Mouse (Mus musculus) midbrain, embryonic 14.5 days (tissue): ENCODE measurements around the gene Vsx1. TPM values are rescaled to one million over a fixed set of nuclear protein-coding genes. Genes with fewer than 3 reads are reported as not detected.

Experiments
- ATAC-seq: fragments of 200-750 bp; cut with Nextera tagmentation; 2 replicates; pipeline ENCODE4 v1.8.0; 2017; ENCODE audit warnings: moderate number of reproducible peaks, moderate library complexity; ENCODE audit not compliant: low FRiP score, low TSS enrichment
- DNase-seq: peaks from one replicate; pipeline ENCODE4 v3.0.0-alpha.2; 2015
- H3K27ac ChIP-seq: fragments of 300-500 bp; sonication (generic); replicated peaks from 2 replicates; pipeline ENCODE4 v1.5.1; 2014; ENCODE audit warnings: mild to moderate bottlenecking, low read depth, low read length, moderate library complexity
- H3K27me3 ChIP-seq: fragments of 300-500 bp; sonication (generic); 2 replicates; pipeline ENCODE4 v1.6.1; 2014; ENCODE audit warnings: low read length, control low read depth, mixed read lengths; ENCODE audit not compliant: control insufficient read depth, insufficient read depth
- H3K36me3 ChIP-seq: fragments of 300-500 bp; sonication (generic); 2 replicates; pipeline ENCODE4 v1.6.1; 2014; ENCODE audit warnings: low read length, control low read depth; ENCODE audit not compliant: control insufficient read depth, insufficient read depth
- H3K4me1 ChIP-seq: fragments of 300-500 bp; sonication (generic); 2 replicates; pipeline ENCODE4 v1.6.1; 2014; ENCODE audit warnings: mild to moderate bottlenecking, antibody characterized with exemption, low read length, control low read depth; ENCODE audit not compliant: control insufficient read depth, insufficient read depth
- H3K4me2 ChIP-seq: fragments of 300-500 bp; sonication (generic); 2 replicates; pipeline ENCODE4 v1.6.1; 2014; ENCODE audit warnings: mild to moderate bottlenecking, low read length, moderate library complexity
- H3K4me3 ChIP-seq: fragments of 300-500 bp; sonication (generic); replicated peaks from 2 replicates; pipeline ENCODE4 v1.5.1; 2014; ENCODE audit warnings: low read depth, low read length
- H3K9ac ChIP-seq: fragments of 300-500 bp; sonication (generic); replicated peaks from 2 replicates; pipeline ENCODE4 v1.6.1; 2014; ENCODE audit warnings: mild to moderate bottlenecking, low read length, moderate library complexity
- H3K9me3 ChIP-seq: fragments of 300-500 bp; sonication (generic); 2 replicates; pipeline ENCODE4 v1.6.1; 2016; ENCODE audit warnings: low read length, control low read depth, mixed read lengths; ENCODE audit not compliant: control insufficient read depth
- WGBS: fragments of 180-500 bp; shearing (Covaris S2); extraction: QIAGEN DNeasy Blood & Tissue Kit; methylation state at CpG from one replicate; pipeline ENCODE4 v1.1.7; 2014; 5-methylcytosine and 5-hydroxymethylcytosine counted together
- polyA plus RNA-seq: library from polyadenylated mRNA; unstranded; fragments of >200 nt; fragmentation: Nextera tagmentation; extraction: Ambion mirVana; gene quantifications from 2 replicates; pipeline ENCODE4 v1.2.1, GENCODE M21; 2014

Gene Vsx1
- polyA plus RNA-seq, 1 experiment from 2014 or later, result not detected

DNA sequence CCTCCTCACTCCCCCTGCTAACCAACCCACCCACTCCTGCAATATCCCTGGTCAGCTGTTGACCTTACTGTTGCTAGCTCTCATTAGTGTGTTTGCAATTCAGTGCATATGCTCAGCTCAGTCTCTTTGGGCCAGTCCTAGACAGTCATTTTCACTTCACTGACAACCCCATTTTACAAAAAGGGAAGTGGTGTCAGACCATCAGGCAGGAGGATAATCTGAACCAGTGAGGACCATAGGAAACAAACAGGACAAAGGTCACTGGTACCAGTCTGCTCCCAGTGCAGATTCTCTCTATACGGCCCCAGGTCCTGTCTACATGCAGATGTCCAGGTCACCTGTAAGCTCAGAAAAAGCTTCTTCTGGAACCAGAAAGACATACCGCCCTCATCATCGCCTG lies 33.0 kb downstream of the Vsx1 start:
- DNase-seq, result no peak
- no peak overlapping the region for H3K4me3 ChIP-seq
- 0 out of 2 replicates have a peak overlapping the region, but pooled peaks have one; percentile 23 for H3K27ac ChIP-seq
- H3K36me3 ChIP-seq, result no peaks in the 10 kb centered on the region
- no peaks in the 10 kb centered on the region for H3K27me3 ChIP-seq
- peaks cover 8% of the 10 kb centered on the region; the same call in 1 of the 2 replicates for H3K4me1 ChIP-seq
- H3K4me2 ChIP-seq, result no peak overlapping the region
- 95% methylated on average over 3 of the region's 3 CpGs for WGBS
- no peak overlapping the region for H3K9ac ChIP-seq
- ATAC-seq, result no peak
- no peaks in the 10 kb centered on the region for H3K9me3 ChIP-seq

DNA sequence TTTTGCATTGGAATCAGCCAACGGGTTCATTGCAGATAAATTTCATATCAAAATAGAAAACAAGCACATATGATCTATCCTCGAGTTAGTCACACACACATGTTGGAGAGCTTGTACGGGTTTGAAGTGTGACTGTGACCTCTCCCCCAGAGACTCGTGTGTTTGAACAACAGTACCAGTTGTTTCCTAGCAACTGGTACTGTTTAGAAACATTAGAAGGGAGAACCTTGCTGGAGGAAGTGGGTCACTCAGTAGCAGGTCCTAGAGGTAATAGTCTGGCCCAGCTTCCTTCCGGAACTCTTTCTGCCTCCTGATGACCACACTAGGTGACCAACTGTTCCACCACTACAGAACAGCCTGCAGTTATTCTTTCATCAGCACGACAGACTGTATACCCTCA lies 33.9 kb downstream of the Vsx1 start:
- DNase-seq, result no peak
- Histone ChIP-seq H3K4me1 (peaks cover 16% of the 10 kb centered on the region), H3K27ac (no peak overlapping the region), H3K4me3 (no peak overlapping the region), H3K36me3 (no peaks in the 10 kb centered on the region), H3K9ac (no peak overlapping the region), H3K27me3 (no peaks in the 10 kb centered on the region), H3K9me3 (no peaks in the 10 kb centered on the region), H3K4me2 (no peak overlapping the region)
- no peak for ATAC-seq
- WGBS, result 89% methylated on average over 6 of the region's 6 CpGs

DNA sequence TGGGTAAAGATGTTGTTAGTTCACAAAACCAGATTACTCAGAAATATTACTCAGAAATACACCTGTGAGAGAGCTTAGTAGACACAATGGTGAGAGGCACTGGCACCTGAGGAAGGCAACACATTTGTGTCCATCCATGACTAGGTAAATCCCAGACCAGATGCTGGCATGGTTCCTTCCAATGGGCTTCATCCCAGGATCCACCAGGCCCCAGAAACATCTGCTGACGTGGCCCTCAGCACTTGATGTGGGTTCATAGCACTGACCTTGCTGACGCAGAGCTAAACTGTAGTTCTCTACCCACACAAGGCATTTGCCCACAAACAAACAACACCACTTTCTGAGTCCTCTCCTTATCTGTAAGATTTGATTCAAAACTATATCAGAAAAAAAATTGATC lies 34.3 kb downstream of the Vsx1 start:
- no peaks in the 10 kb centered on the region for H3K27me3 ChIP-seq
- no peak overlapping the region for H3K9ac ChIP-seq
- DNase-seq (no peak), ATAC-seq (no peak)
- peaks cover 21% of the 10 kb centered on the region for H3K4me1 ChIP-seq
- no peaks in the 10 kb centered on the region for H3K36me3 ChIP-seq
- H3K4me3 ChIP-seq, result no peak overlapping the region
- H3K27ac ChIP-seq, result no peak overlapping the region
- WGBS, result 92% methylated on average over 2 of the region's 2 CpGs
- no peak overlapping the region for H3K4me2 ChIP-seq
- no peaks in the 10 kb centered on the region for H3K9me3 ChIP-seq

DNA sequence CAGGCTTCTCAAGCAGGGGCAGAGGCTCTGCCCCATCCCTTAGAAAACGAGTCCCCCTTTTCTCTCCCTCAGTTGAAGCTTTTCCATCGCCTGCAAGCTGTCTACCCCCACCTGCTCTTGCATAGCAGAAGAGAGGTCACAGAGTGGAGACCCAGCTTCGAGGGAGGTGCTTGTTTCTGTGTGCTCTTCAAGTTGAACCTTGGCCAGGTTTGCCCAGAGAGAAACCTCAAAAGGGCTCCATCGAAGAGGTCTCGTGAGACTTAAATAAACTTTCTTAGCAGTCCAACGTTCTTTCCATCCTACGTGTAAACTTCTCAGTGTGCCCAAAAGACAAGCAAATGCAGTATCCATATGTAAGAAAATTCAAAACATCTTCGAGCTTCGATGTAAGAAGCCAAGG lies 37.8 kb downstream of the Vsx1 start:
- no peak overlapping the region for H3K9ac ChIP-seq
- WGBS, result 71% methylated on average over 9 of the region's 9 CpGs
- H3K27ac ChIP-seq, result peak overlapping the region; percentile 26; the same call in 1 of the 2 replicates
- ATAC-seq (no peak), DNase-seq (no peak)
- H3K4me1 ChIP-seq, result peaks cover 21% of the 10 kb centered on the region
- no peak overlapping the region for H3K4me2 ChIP-seq
- no peak overlapping the region for H3K4me3 ChIP-seq
- H3K36me3 ChIP-seq, result no peaks in the 10 kb centered on the region
- H3K9me3 ChIP-seq, result no peaks in the 10 kb centered on the region
- no peaks in the 10 kb centered on the region for H3K27me3 ChIP-seq

DNA sequence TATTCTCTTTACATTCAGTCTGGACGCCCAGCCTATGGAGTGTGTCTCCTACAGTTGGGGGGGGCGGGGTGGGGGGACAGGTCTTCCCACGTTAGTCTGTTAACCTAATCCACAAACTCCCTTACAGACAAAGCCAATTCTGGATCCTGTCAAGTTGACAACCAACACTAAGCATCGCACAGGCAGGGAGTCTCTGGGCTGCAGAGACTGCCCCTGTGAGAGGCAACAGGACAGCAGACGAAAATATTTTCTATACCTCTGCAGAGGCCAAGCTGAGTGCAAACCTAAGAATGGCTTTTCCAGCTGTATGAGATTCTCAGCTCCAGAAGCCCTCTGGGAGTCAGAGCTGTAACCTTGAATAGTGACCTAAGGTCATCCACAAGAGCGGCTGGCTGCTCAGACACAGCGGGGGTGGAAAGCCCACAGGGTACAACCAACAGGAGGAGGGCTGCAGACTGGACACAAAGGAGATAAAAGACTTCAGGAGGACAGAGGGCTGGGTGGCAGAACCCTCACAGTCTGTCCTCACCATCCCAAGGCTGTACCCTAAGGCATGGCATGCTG lies 38.6 kb downstream of the Vsx1 start:
- DNase-seq (no peak), ATAC-seq (peak; percentile 21; the same call in 1 of the 2 replicates)
- Histone ChIP-seq H3K4me1 (peaks cover 20% of the 10 kb centered on the region), H3K9ac (no peak overlapping the region), H3K4me2 (no peak overlapping the region), H3K27me3 (no peaks in the 10 kb centered on the region), H3K36me3 (no peaks in the 10 kb centered on the region), H3K27ac (peak overlapping the region; percentile 26; the same call in 1 of the 2 replicates), H3K9me3 (no peaks in the 10 kb centered on the region), H3K4me3 (no peak overlapping the region)
- 9% methylated on average over 7 of the region's 7 CpGs for WGBS

DNA sequence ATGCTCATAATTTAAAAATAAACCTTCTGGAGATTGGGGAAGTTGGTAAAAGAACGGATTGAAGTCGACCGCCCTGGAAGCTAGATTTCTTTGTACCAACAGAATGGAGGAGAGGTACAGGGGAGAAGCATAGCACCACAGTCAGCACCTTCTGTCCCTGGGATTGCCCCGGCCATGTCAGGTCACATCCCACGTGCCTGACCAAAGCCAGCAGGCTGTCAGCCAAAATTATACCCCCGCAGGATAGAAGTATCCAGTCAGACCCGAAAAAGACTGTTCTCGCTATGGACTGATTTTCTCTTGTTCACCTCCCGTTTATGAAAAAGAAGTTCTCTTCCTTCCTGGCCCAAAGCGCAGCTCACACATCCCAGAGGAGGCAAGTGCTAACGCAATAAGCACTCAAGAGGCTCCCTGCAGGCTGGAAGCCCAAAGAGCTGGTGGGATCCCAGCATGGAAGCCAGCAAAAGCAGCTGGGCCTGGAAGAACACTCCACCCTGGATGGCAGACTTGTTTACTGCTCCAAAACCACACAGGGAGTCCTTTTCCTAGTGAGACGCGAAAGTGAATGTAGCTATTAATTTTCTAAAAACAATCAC lies 40.8 kb downstream of the Vsx1 start:
- ATAC-seq (no peak), DNase-seq (no peak)
- Histone ChIP-seq H3K4me2 (no peak overlapping the region), H3K27me3 (no peaks in the 10 kb centered on the region), H3K4me1 (peaks cover 20% of the 10 kb centered on the region), H3K9ac (no peak overlapping the region), H3K4me3 (no peak overlapping the region), H3K36me3 (no peaks in the 10 kb centered on the region), H3K9me3 (no peaks in the 10 kb centered on the region), H3K27ac (no peak overlapping the region)
- WGBS, result 62% methylated on average over 13 of the region's 13 CpGs

DNA sequence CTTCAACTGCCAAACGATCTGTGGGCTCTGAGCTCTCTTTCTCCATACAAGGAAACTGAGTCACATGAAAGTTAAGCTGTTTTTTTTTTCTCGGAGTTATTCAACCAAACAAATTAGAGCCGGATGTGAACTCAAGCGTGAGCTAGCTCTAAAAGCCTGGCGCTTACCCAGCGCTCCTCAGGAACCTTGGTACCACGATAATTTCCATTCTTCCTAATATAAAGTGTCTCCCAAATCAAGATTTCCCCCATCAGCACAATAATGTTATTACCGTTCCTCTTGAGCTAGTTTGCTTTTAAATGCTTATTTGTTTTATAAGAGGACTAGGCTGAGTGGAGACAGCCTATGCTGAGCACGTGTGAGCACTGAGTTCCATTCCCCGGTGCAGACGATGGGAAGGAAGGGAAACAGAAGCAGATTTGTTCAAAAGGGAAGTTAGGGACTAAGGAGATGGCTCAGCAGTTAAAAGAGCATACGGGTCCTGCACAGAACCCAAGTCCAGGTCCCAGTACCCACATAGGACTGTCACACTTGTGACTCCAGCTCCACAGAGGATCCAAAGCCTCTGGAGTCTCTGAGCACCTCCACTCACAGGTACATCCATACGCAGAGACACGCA lies 41.4 kb downstream of the Vsx1 start:
- DNase-seq (no peak), ATAC-seq (no peak)
- Histone ChIP-seq H3K4me2 (no peak overlapping the region), H3K27ac (no peak overlapping the region), H3K27me3 (no peaks in the 10 kb centered on the region), H3K36me3 (no peaks in the 10 kb centered on the region), H3K9me3 (no peaks in the 10 kb centered on the region), H3K4me1 (peaks cover 20% of the 10 kb centered on the region), H3K4me3 (no peak overlapping the region), H3K9ac (no peak overlapping the region)
- WGBS, result 68% methylated on average over 14 of the region's 14 CpGs

DNA sequence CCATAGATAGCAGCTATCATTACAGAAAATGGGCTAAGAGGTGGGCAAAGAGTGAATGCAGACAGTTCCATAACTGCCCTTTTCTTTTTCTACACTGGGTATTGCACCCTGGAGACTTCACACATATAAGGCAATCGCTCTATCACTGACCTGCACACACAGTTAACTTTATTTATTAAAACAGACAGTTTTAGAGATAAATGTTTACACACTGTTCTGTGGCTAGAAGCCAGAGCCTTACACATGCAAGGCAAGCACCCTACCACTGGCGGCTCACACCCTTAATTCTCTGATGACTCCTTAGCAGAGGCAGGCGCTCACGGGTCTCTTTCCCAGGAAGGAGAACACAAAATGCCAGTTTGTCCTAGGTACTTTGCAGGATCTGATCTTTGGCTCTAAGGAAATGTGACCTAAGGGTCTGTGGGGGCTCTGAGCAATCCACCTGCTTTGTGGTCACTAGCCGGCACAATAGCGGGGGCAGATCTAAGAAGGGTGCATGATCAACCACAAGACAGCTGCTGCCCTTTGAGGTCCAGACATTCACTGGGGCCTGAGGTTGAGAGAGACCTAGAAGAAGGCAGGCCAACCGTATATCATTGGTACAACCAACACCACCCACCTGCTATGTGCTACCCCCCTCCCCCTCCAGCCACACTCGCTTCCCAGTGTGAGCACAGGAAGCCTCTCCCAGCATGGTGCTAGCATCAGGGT lies 42.6 kb downstream of the Vsx1 start:
- Histone ChIP-seq H3K4me1 (peaks cover 20% of the 10 kb centered on the region), H3K27me3 (no peaks in the 10 kb centered on the region), H3K27ac (no peak overlapping the region; the same call in 1 of the 2 replicates), H3K9me3 (no peaks in the 10 kb centered on the region), H3K36me3 (no peaks in the 10 kb centered on the region), H3K4me2 (no peak overlapping the region), H3K9ac (no peak overlapping the region), H3K4me3 (no peak overlapping the region)
- 92% methylated on average over 8 of the region's 8 CpGs for WGBS
- DNase-seq, result no peak
- no peak for ATAC-seq
